In genomic region chr7:120102164-120102972, GRCm38 (mm10) we compare ENCODE assay signal across 8 mouse cellular contexts. TPM values are rescaled to one million over a fixed set of nuclear protein-coding genes. Genes with fewer than 3 reads are reported as not detected.
DNase-seq lines count a peak whose midpoint lies in the region.

Tmem159 (plus strand) TSS chr7:120102353.

- H3K4me1 ChIP-seq in megakaryocyte, embryonic 14.5 days = peaks cover 28% of the 10 kb centered on the region

- H3K9me3 ChIP-seq in megakaryocyte, embryonic 14.5 days = no peaks in the 10 kb centered on the region

- peaks cover 26% of the 10 kb centered on the region for H3K36me3 ChIP-seq in megakaryocyte, embryonic 14.5 days (replicated peaks; ENCODE audit: low read length)

- H3K27me3 ChIP-seq in megakaryocyte, embryonic 14.5 days (replicated peaks) = no peaks in the 10 kb centered on the region

- H3K4me3 ChIP-seq in megakaryocyte, embryonic 14.5 days (replicated peaks) = peak within 1 kb of the TSS; percentile 96

- peak; percentile 97 for DNase-seq in adrenal gland, adult 2 months
- peak; percentile 87 for DNase-seq in embryo, embryonic 10 days (ENCODE audit: low spot score)
- DNase-seq in gastrocnemius, postnatal 14 days = peak; percentile 90
- peak; percentile 65 for DNase-seq in induced T-regulatory cell, adult 2 months (ENCODE audit: low read depth)
- DNase-seq in left cerebral cortex, postnatal 10 days (ENCODE audit: extremely low spot score in 1 of 2, low spot score in 2 of 2) = peak; percentile 38 to 87
- DNase-seq in right cerebral cortex, adult 18-20 months = peak; percentile 73
- DNase-seq in urinary bladder, adult 2 months (ENCODE audit: low spot score) = peak; percentile 74

- intact Hi-C loops in gastrocnemius, postnatal 14 days (cut with DNase I; ENCODE audit: low total_unique reads) = no loop called here
- intact Hi-C loops in left cerebral cortex, postnatal 10 days (cut with DNase I) = no loop called here

RNA-seq across cellular contexts. Expression of gene Tmem159, which starts in this region (rescaled TPM):
- total RNA-seq in adrenal gland, adult 2 months (2021) = 100 to 1,000 TPM; 111 to 120 TPM
- 67.0 and 96.3 TPM in 2 replicates for polyA plus RNA-seq in adrenal gland, adult 2 months (2012; rRNA removed)
- 1 to 10 TPM; 8.1 to 8.2 TPM for total RNA-seq in gastrocnemius, postnatal 14 days (2021)
- total RNA-seq in left cerebral cortex, postnatal 10 days (2021) = 10 to 100 TPM in 1 of 2 experiments, 1 to 10 TPM in 1; 9.5 to 10.7 TPM
- 2.0 and 13.3 TPM in 2 replicates for polyA plus RNA-seq in megakaryocyte, embryonic 14.5 days (2012; ENCODE audit: insufficient read depth, low replicate concordance)
- polyA plus RNA-seq in urinary bladder, adult 2 months (2012; rRNA removed) = 97.7 and 112 TPM in 2 replicates

Comparison
In these comparisons a context has a peak if more than half of its experiments do, and no peak if none do; other contexts are left out.
1. Peak in every context shown above with its lines: DNase-seq and H3K4me3 ChIP-seq.
2. RNA of gene Tmem159 (total RNA-seq): 111 to 120 TPM in adrenal gland, adult 2 months; 9.5 to 10.7 TPM in left cerebral cortex, postnatal 10 days and 8.1 to 8.2 TPM in gastrocnemius, postnatal 14 days; every median in the first group is over 4 times any median in the second.